Mouse (Mus musculus): ENCODE measurements around the gene Rps18. TPM values are rescaled to one million over a fixed set of nuclear protein-coding genes. Genes with fewer than 3 reads are reported as not detected.
"Not testable (repeated sequence)": the region's sequence is repeated elsewhere in the genome, so short reads cannot be mapped to it uniquely, and the experiment has no call there.

Rps18 gene
- polyA plus RNA-seq, 1 experiment from 2014 or later, result 1,034 TPM

GRCm38 (mm10) chr17:33903911-33904651 is 51.7 kb downstream of the Rps18 start:
- ATAC-seq (ENCODE audit: low FRiP score); H3K9ac ChIP-seq; H3K4me2 ChIP-seq; H3K27me3 ChIP-seq; H3K36me3 ChIP-seq (replicated peaks); H3K9me3 ChIP-seq; H3K27ac ChIP-seq; H3K4me3 ChIP-seq (replicated peaks): not testable (repeated sequence)
- 81% methylated on average over 6 of the region's 6 CpGs for WGBS
- peaks cover 11% of the 10 kb centered on the region for H3K4me1 ChIP-seq

- H3K27me3 ChIP-seq, result no peaks in the 10 kb centered on the region
- ATAC-seq (ENCODE audit: low FRiP score), result no peak
- no peak overlapping the region for H3K9ac ChIP-seq
- no peak overlapping the region for H3K4me3 ChIP-seq (replicated peaks)
- 0 out of 2 replicates have a peak, but pooled peaks cover under 1% of the 10 kb centered on the region for H3K4me1 ChIP-seq
- 90% methylated on average over 7 of the region's 7 CpGs for WGBS
- no peak overlapping the region for H3K4me2 ChIP-seq
- no peak overlapping the region for H3K27ac ChIP-seq
- no peaks in the 10 kb centered on the region for H3K36me3 ChIP-seq (replicated peaks)
- H3K9me3 ChIP-seq, result no peaks in the 10 kb centered on the region
Observed at GRCm38 (mm10) chr17:33902491-33902890, 53.3 kb downstream of the Rps18 start.

GRCm38 (mm10) chr17:33902079-33902478 is 53.7 kb downstream of the Rps18 start:
- H3K9me3 ChIP-seq, result no peaks in the 10 kb centered on the region
- WGBS, result 75% methylated on average over 4 of the region's 4 CpGs

More at GRCm38 (mm10) chr17:33902079-33902478, 53.7 kb downstream of the Rps18 start:
- Histone ChIP-seq H3K36me3 (replicated peaks) (no peaks in the 10 kb centered on the region), H3K9ac (no peak overlapping the region), H3K4me3 (replicated peaks) (no peak overlapping the region), H3K27me3 (no peaks in the 10 kb centered on the region), H3K4me1 (no peaks in the 10 kb centered on the region), H3K27ac (no peak overlapping the region), H3K4me2 (no peak overlapping the region)
- no peak for ATAC-seq (ENCODE audit: low FRiP score)

Other genes with a start within 250 kb of the Rps18 start
- 42.4 and 48.7 TPM in 2 replicates for gene March2, start 237.3 kb downstream of the Rps18 start, polyA plus RNA-seq (2016; fragmentation: Nextera tagmentation; extraction: Ambion mirVana)
- gene Rab11b, start 195.5 kb downstream of the Rps18 start, polyA plus RNA-seq (2016; fragmentation: Nextera tagmentation; extraction: Ambion mirVana), result 377 and 388 TPM in 2 replicates
- gene Angptl4, start 174.2 kb downstream of the Rps18 start, polyA plus RNA-seq (2016; fragmentation: Nextera tagmentation; extraction: Ambion mirVana), result 11.4 and 13.3 TPM in 2 replicates
- 27.3 and 27.8 TPM in 2 replicates for gene Kank3, start 145.5 kb downstream of the Rps18 start, polyA plus RNA-seq (2016; fragmentation: Nextera tagmentation; extraction: Ambion mirVana)
- gene Rps28, start 131.4 kb downstream of the Rps18 start, polyA plus RNA-seq (2016; fragmentation: Nextera tagmentation; extraction: Ambion mirVana), result 686 and 713 TPM in 2 replicates
- gene Ndufa7, start 131.4 kb downstream of the Rps18 start, polyA plus RNA-seq (2016; fragmentation: Nextera tagmentation; extraction: Ambion mirVana), result 371 and 397 TPM in 2 replicates
- 54.7 and 55.1 TPM in 2 replicates for gene Cd320, start 112.9 kb downstream of the Rps18 start, polyA plus RNA-seq (2016; fragmentation: Nextera tagmentation; extraction: Ambion mirVana)
- not detected in 2 replicates for gene Gm7029, start 82.2 kb downstream of the Rps18 start, polyA plus RNA-seq (2016; fragmentation: Nextera tagmentation; extraction: Ambion mirVana)
- 5.4 and 7.4 TPM in 2 replicates for gene Kifc1, start 65.3 kb downstream of the Rps18 start, polyA plus RNA-seq (2016; fragmentation: Nextera tagmentation; extraction: Ambion mirVana)
- not detected in 2 replicates for gene Platr17, start 50.9 kb downstream of the Rps18 start, polyA plus RNA-seq (2016; fragmentation: Nextera tagmentation; extraction: Ambion mirVana)
- gene Daxx, start 46.6 kb downstream of the Rps18 start, polyA plus RNA-seq (2016; fragmentation: Nextera tagmentation; extraction: Ambion mirVana), result 67.9 and 68.2 TPM in 2 replicates
- 16.1 and 19.5 TPM in 2 replicates for gene Tapbp, start 40.1 kb downstream of the Rps18 start, polyA plus RNA-seq (2016; fragmentation: Nextera tagmentation; extraction: Ambion mirVana)
- gene Zbtb22, start 40.1 kb downstream of the Rps18 start, polyA plus RNA-seq (2016; fragmentation: Nextera tagmentation; extraction: Ambion mirVana), result 23.1 and 23.5 TPM in 2 replicates
- gene Rgl2, start 26.5 kb downstream of the Rps18 start, polyA plus RNA-seq (2016; fragmentation: Nextera tagmentation; extraction: Ambion mirVana), result 53.7 and 55.9 TPM in 2 replicates
- gene Pfdn6, start 15.7 kb downstream of the Rps18 start, polyA plus RNA-seq (2016; fragmentation: Nextera tagmentation; extraction: Ambion mirVana), result 198 and 201 TPM in 2 replicates
- 40.1 and 41.9 TPM in 2 replicates for gene Wdr46, start 15.3 kb downstream of the Rps18 start, polyA plus RNA-seq (2016; fragmentation: Nextera tagmentation; extraction: Ambion mirVana)
- gene B3galt4, start 4.5 kb downstream of the Rps18 start, polyA plus RNA-seq (2016; fragmentation: Nextera tagmentation; extraction: Ambion mirVana), result 5.0 and 7.1 TPM in 2 replicates
- gene Vps52, start 189 bp downstream of the Rps18 start, polyA plus RNA-seq (2016; fragmentation: Nextera tagmentation; extraction: Ambion mirVana), result 58.4 and 63.5 TPM in 2 replicates
- gene H2-K1, start 44.3 kb upstream of the Rps18 start, polyA plus RNA-seq (2016; fragmentation: Nextera tagmentation; extraction: Ambion mirVana), result 23.3 and 28.2 TPM in 2 replicates
- gene Ring1, start 68.7 kb upstream of the Rps18 start, polyA plus RNA-seq (2016; fragmentation: Nextera tagmentation; extraction: Ambion mirVana), result 19.1 and 23.6 TPM in 2 replicates
- gene H2-Ke6, start 72.1 kb upstream of the Rps18 start, polyA plus RNA-seq (2016; fragmentation: Nextera tagmentation; extraction: Ambion mirVana), result 92.8 and 103 TPM in 2 replicates
- gene Slc39a7, start 75.7 kb upstream of the Rps18 start, polyA plus RNA-seq (2016; fragmentation: Nextera tagmentation; extraction: Ambion mirVana), result 160 and 166 TPM in 2 replicates
- gene Rxrb, start 75.8 kb upstream of the Rps18 start, polyA plus RNA-seq (2016; fragmentation: Nextera tagmentation; extraction: Ambion mirVana), result 54.8 and 59.5 TPM in 2 replicates
- gene Col11a2, start 83.4 kb upstream of the Rps18 start, polyA plus RNA-seq (2016; fragmentation: Nextera tagmentation; extraction: Ambion mirVana), result 1.4 and 2.5 TPM in 2 replicates
- 0.27 and 0.41 TPM in 2 replicates for gene H2-Oa, start 136.3 kb upstream of the Rps18 start, polyA plus RNA-seq (2016; fragmentation: Nextera tagmentation; extraction: Ambion mirVana)
- 9.1 and 9.6 TPM in 2 replicates for gene H2-DMa, start 163.5 kb upstream of the Rps18 start, polyA plus RNA-seq (2016; fragmentation: Nextera tagmentation; extraction: Ambion mirVana)
- gene Brd2, start 166.6 kb upstream of the Rps18 start, polyA plus RNA-seq (2016; fragmentation: Nextera tagmentation; extraction: Ambion mirVana), result 138 and 146 TPM in 2 replicates
- gene H2-DMb2, start 187.3 kb upstream of the Rps18 start, polyA plus RNA-seq (2016; fragmentation: Nextera tagmentation; extraction: Ambion mirVana), result not detected in 2 replicates
- 0.38 and 0.69 TPM in 2 replicates for gene H2-DMb1, start 197.1 kb upstream of the Rps18 start, polyA plus RNA-seq (2016; fragmentation: Nextera tagmentation; extraction: Ambion mirVana)
- gene Tap1, start 231.6 kb upstream of the Rps18 start, polyA plus RNA-seq (2016; fragmentation: Nextera tagmentation; extraction: Ambion mirVana), result 1.3 and 2.2 TPM in 2 replicates
- gene Psmb9, start 231.8 kb upstream of the Rps18 start, polyA plus RNA-seq (2016; fragmentation: Nextera tagmentation; extraction: Ambion mirVana), result 0.78 and 1.1 TPM in 2 replicates
- gene Psmb8, start 241.7 kb upstream of the Rps18 start, polyA plus RNA-seq (2016; fragmentation: Nextera tagmentation; extraction: Ambion mirVana), result 0.53 and 1.7 TPM in 2 replicates
- 0.47 and 1.1 TPM in 2 replicates for gene Tap2, start 247.5 kb upstream of the Rps18 start, polyA plus RNA-seq (2016; fragmentation: Nextera tagmentation; extraction: Ambion mirVana)